Mouse (Mus musculus) v-Abl transformed pro-B cells (cell line): ENCODE data around the gene Olfr281.

ENCODE experiments used
- in situ Hi-C, 2 experiments: fragments of 400-800 bp; cut with MboI; formaldehyde crosslinking; loops; one replicate each; pipeline ENCODE4 v1.15.1; 2025; ENCODE audit not compliant: unreplicated experiment in 2 of 2

Gene Olfr281

GRCm38 (mm10) chr15:98483907-98484886 lies 31.8 kb downstream of the Olfr281 start:
- in situ Hi-C loops, result loop anchor here in 1 of 2 experiments (10.0 kb wide), 1 partner anchor 389 kb away; the partner anchor contains the start of genes Pfkm and Senp1

- in situ Hi-C loops, result loop anchor here in 1 of 2 experiments (10.0 kb wide), 1 partner anchor 392 kb away; the partner anchor contains the start of genes Pfkm and Senp1
Measured at GRCm38 (mm10) chr15:98486433-98487021, 34.1 kb downstream of the Olfr281 start.

GRCm38 (mm10) chr15:98491332-98491731 lies 38.9 kb downstream of the Olfr281 start:
- in situ Hi-C loops, result no loop called here

- in situ Hi-C loops, result no loop called here
Measured at GRCm38 (mm10) chr15:98492102-98492501, 39.7 kb downstream of the Olfr281 start, which contains the start of gene Olfr279. Gene Olfr279, plus strand, starts transcription at chr15:98492402.

GRCm38 (mm10) chr15:98497631-98498030 lies 45.2 kb downstream of the Olfr281 start:
- in situ Hi-C loops, result no loop called here

GRCm38 (mm10) chr15:98503317-98503716 lies 50.9 kb downstream of the Olfr281 start:
- in situ Hi-C loops, result loop anchor here (5.0 to 10.0 kb wide), 3 partner anchors 111 to 419 kb away; no protein-coding TSS in a partner anchor

- in situ Hi-C loops, result loop anchor here (5.0 to 10.0 kb wide), 3 partner anchors 112 to 420 kb away; no protein-coding TSS in a partner anchor
Measured at GRCm38 (mm10) chr15:98504514-98504913, 52.1 kb downstream of the Olfr281 start.

GRCm38 (mm10) chr15:98506253-98506957 lies 54.0 kb downstream of the Olfr281 start:
- in situ Hi-C loops, result loop anchor here in 1 of 2 experiments (10.0 kb wide), 1 partner anchor 422 kb away; no protein-coding TSS in a partner anchor

- in situ Hi-C loops, result loop anchor here in 1 of 2 experiments (10.0 kb wide), 1 partner anchor 423 kb away; no protein-coding TSS in a partner anchor
Measured at GRCm38 (mm10) chr15:98507321-98507720, 54.9 kb downstream of the Olfr281 start.

GRCm38 (mm10) chr15:98509387-98509786 lies 57.0 kb downstream of the Olfr281 start:
- in situ Hi-C loops, result loop anchor here in 1 of 2 experiments (10.0 kb wide), 1 partner anchor 425 kb away; no protein-coding TSS in a partner anchor
